In the genomic region with DNA sequence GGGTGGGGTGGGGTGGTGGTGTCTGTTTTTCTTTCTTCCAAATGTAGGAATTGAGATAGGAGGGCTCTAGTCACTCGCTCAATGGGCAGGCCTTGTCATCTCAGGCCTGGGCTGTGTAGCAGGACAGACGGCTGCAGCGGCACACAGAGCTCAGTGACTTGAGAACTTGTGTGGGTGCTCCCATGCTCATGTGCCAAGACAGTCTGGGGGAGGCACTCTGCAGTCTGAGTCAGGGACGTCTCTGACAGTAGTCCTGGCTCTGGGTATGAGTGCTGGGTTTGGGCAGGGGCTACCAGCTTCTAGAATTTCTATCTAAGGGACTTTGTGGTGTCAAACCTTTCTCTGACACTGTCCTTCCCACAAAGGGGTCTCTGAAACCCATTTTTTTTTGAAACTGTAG, we compare ENCODE assay signal across 13 mouse cellular contexts.
A peak's percentile ranks its signal among the peaks of the same experiment; 100 is the strongest.
DNase-seq lines count a peak whose midpoint lies in the region; ATAC-seq and TF ChIP-seq lines count a peak whose summit lies in the region.
"Had no signal": no experiment of that assay in that cellular context is flagged by ENCODE, and none has a peak within 500 bp of the region (broad histone marks: within the 10 kb centered on the region; RNA-seq: fewer than 3 reads in every experiment).

No protein-coding gene starts in this region.

- peak; percentile 73 for ATAC-seq in frontal cortex, adult (ENCODE audit: low TSS enrichment)
- ATAC-seq in kidney, embryonic 14.5 days (ENCODE audit: low FRiP score, low TSS enrichment): 0 out of 2 replicates have a peak, but pooled peaks have one; percentile 32
- no peak for ATAC-seq in lung, postnatal 0 days
- ATAC-seq: activated CD4-positive, CD25-positive, alpha-beta regulatory T cell, adult 4 months; Patski had no signal

- H3K27me3 ChIP-seq in kidney, embryonic 14.5 days (ENCODE audit: control insufficient read depth, insufficient read depth, low read length): no peaks in the 10 kb centered on the region
- H3K27me3 ChIP-seq in lung, postnatal 0 days (replicated peaks; ENCODE audit: insufficient read depth, low read length): no peaks in the 10 kb centered on the region
- H3K27me3 ChIP-seq: CH12.LX had no signal

- no peaks in the 10 kb centered on the region for H3K9me3 ChIP-seq in kidney, embryonic 14.5 days (ENCODE audit: control insufficient read depth, low read length)
- no peaks in the 10 kb centered on the region for H3K9me3 ChIP-seq in lung, postnatal 0 days (ENCODE audit: low read length)

- H3K4me2 ChIP-seq in kidney, embryonic 14.5 days (replicated peaks; ENCODE audit: low read depth, low read length): no peak overlapping the region
- no peak overlapping the region for H3K4me2 ChIP-seq in lung, postnatal 0 days (replicated peaks; ENCODE audit: low read depth, low read length)

- no peak overlapping the region for H3K4me3 ChIP-seq in kidney, embryonic 14.5 days (ENCODE audit: low read length)
- no peak overlapping the region for H3K4me3 ChIP-seq in lung, postnatal 0 days (ENCODE audit: low read depth, low read length)

- no peaks in the 10 kb centered on the region for H3K36me3 ChIP-seq in kidney, embryonic 14.5 days (ENCODE audit: control insufficient read depth, insufficient read depth, low read length)
- H3K36me3 ChIP-seq in lung, postnatal 0 days (ENCODE audit: insufficient read depth, low read length): no peaks in the 10 kb centered on the region
- H3K36me3 ChIP-seq: G1E had no signal

- no peak for DNase-seq in frontal cortex, adult 2 months (ENCODE audit: extremely low spot score in 1 of 2, low spot score in 1 of 2)
- DNase-seq in kidney, postnatal 36 days: no peak
- peak; percentile 72 for DNase-seq in brain, adult 2 months (ENCODE audit: low read depth, low spot score)
- peak; percentile 21 for DNase-seq in telencephalon, adult 2 months (ENCODE audit: low read depth, low spot score)
- DNase-seq in cerebellum, adult 11-12 months: no peak
- no peak for DNase-seq in lung, postnatal 0 days (ENCODE audit: low spot score)
- DNase-seq: adrenal gland, adult 8-10 months had no signal

- H3K9ac ChIP-seq in kidney, embryonic 14.5 days (ENCODE audit: low read depth, low read length): no peak overlapping the region
- no peak overlapping the region for H3K9ac ChIP-seq in lung, postnatal 0 days (replicated peaks; ENCODE audit: low read depth)

- no peak for TF ChIP-seq CTCF in lung, postnatal 0 days (IDR thresholded peaks at IDR 0.05)

- no peak overlapping the region for H3K27ac ChIP-seq in kidney, embryonic 14.5 days (ENCODE audit: low read depth, low read length)
- H3K27ac ChIP-seq in lung, postnatal 0 days (ENCODE audit: low read length): no peak overlapping the region

- H3K4me1 ChIP-seq in kidney, embryonic 14.5 days (ENCODE audit: control insufficient read depth, insufficient read depth, low read length): no peaks in the 10 kb centered on the region
- no peaks in the 10 kb centered on the region for H3K4me1 ChIP-seq in lung, postnatal 0 days (ENCODE audit: insufficient read depth, low read depth, low read length)

- 80% methylated on average over 4 of the region's 4 CpGs for WGBS in kidney, embryonic 14.5 days
- 75% methylated on average over 4 of the region's 4 CpGs for WGBS in lung, postnatal 0 days

- TF ChIP-seq EP300 in lung, postnatal 0 days (IDR thresholded peaks at IDR 0.05): no peak

Comparison
In these comparisons a context has a peak if more than half of its experiments do, and no peak if none do; other contexts are left out.
1. DNase-seq: peak in brain, adult 2 months (single experiment) and telencephalon, adult 2 months (single experiment); none in frontal cortex, adult 2 months (0 of 2), kidney, postnatal 36 days (0 of 2), cerebellum, adult 11-12 months (single experiment) and lung, postnatal 0 days (single experiment).